Mouse (Mus musculus) midbrain, embryonic 11.5 days (tissue): ENCODE results near the gene Trim12a. TPM values are rescaled to one million over a fixed set of nuclear protein-coding genes. Genes with fewer than 3 reads are reported as not detected.
"Not testable (repeated sequence)": the region's sequence is repeated elsewhere in the genome, so short reads cannot be mapped to it uniquely, and the experiment has no call there.

ENCODE experiments used
- ATAC-seq: fragments of 200-750 bp; cut with Nextera tagmentation; 2 replicates; pipeline ENCODE4 v1.8.0; 2017; ENCODE audit warnings: moderate TSS enrichment, moderate library complexity; ENCODE audit not compliant: low FRiP score
- DNase-seq: peaks from one replicate; pipeline ENCODE4 v3.0.0; 2015; ENCODE audit warnings: low spot score; ENCODE audit errors: missing footprints
- H3K27ac ChIP-seq: fragments of 300-500 bp; sonication (generic); 2 replicates; pipeline ENCODE4 v1.5.1; 2014; ENCODE audit warnings: low read depth, low read length
- H3K27me3 ChIP-seq: fragments of 300-500 bp; sonication (generic); 2 replicates; pipeline ENCODE4 v1.6.1; 2014; ENCODE audit warnings: mild to moderate bottlenecking, low read length, moderate library complexity, mixed read lengths; ENCODE audit not compliant: control insufficient read depth, insufficient read depth
- H3K36me3 ChIP-seq: fragments of 300-500 bp; sonication (generic); 2 replicates; pipeline ENCODE4 v1.6.1; 2014; ENCODE audit warnings: mild to moderate bottlenecking, low read length, moderate library complexity, mixed read lengths; ENCODE audit not compliant: control insufficient read depth, insufficient read depth
- H3K4me1 ChIP-seq: fragments of 300-500 bp; sonication (generic); 2 replicates; pipeline ENCODE4 v1.6.1; 2014; ENCODE audit warnings: low read length; ENCODE audit not compliant: control insufficient read depth, insufficient read depth
- H3K4me2 ChIP-seq: fragments of 300-500 bp; sonication (generic); 2 replicates; pipeline ENCODE4 v1.6.1; 2014; ENCODE audit warnings: mild to moderate bottlenecking, moderate library complexity
- H3K4me3 ChIP-seq: fragments of 300-500 bp; sonication (generic); 2 replicates; pipeline ENCODE4 v1.5.1; 2014; ENCODE audit warnings: low read depth, low read length
- H3K9ac ChIP-seq: fragments of 300-500 bp; sonication (generic); 2 replicates; pipeline ENCODE4 v1.6.1; 2014; ENCODE audit warnings: low read length
- H3K9me3 ChIP-seq: fragments of 300-500 bp; sonication (generic); 2 replicates; pipeline ENCODE4 v1.6.1; 2016; ENCODE audit warnings: low read length; ENCODE audit not compliant: control insufficient read depth
- WGBS: fragments of 180-500 bp; shearing (Covaris S2); extraction: QIAGEN DNeasy Blood & Tissue Kit; methylation state at CpG from one replicate; pipeline ENCODE4 v1.1.7; 2014; 5-methylcytosine and 5-hydroxymethylcytosine counted together
- polyA plus RNA-seq: library from polyadenylated mRNA; unstranded; fragments of >200 nt; fragmentation: Nextera tagmentation; extraction: Ambion mirVana; gene quantifications from 2 replicates; pipeline ENCODE4 v1.2.1, GENCODE M21; 2014

Gene Trim12a
- polyA plus RNA-seq = 1.9 and 2.1 TPM in 2 replicates

GRCm38 (mm10) chr7:104315369-104316080 lies at the start of gene Trim12a:
Gene Trim12a, minus strand, starts transcription at chr7:104315466.
- H3K27ac ChIP-seq, H3K4me1 ChIP-seq, H3K36me3 ChIP-seq, H3K9me3 ChIP-seq, DNase-seq, H3K27me3 ChIP-seq: not testable (repeated sequence)
- peak within 1 kb of the TSS; percentile 9; the same call in 1 of the 2 replicates for H3K9ac ChIP-seq
- H3K4me3 ChIP-seq = peak within 1 kb of the TSS; percentile 5; the same call in 1 of the 2 replicates
- peak within 1 kb of the TSS; percentile 21 for H3K4me2 ChIP-seq
- 23% methylated on average over 4 of the region's 4 CpGs for WGBS
- ATAC-seq = peak; percentile 67

DNA sequence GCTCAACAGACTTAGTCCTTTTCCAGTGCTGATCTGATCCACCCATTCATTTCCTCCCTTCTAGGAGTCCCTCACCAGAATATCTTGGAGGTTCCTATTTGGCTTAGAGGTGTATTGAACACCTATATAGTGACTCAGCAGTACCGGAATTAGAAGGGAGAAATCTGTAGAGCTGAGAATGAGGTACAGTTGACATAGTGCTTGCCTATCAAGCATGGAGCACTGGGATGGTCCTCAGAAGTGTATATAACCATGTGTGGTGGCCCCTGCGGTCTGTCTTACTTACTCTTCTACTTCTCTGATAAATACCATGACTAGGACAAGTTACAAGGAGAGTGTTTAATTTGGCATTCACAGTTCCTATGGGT lies 38.3 kb upstream of the Trim12a start:
- ATAC-seq (peak; percentile 47), DNase-seq (peak; percentile 85)
- H3K36me3 ChIP-seq = no peaks in the 10 kb centered on the region
- 84% methylated on average over 2 of the region's 2 CpGs for WGBS
- no peaks in the 10 kb centered on the region for H3K4me1 ChIP-seq
- no peaks in the 10 kb centered on the region for H3K9me3 ChIP-seq
- H3K27ac ChIP-seq = no peak overlapping the region
- H3K9ac ChIP-seq = no peak overlapping the region
- no peak overlapping the region for H3K4me2 ChIP-seq
- no peak overlapping the region for H3K4me3 ChIP-seq
- no peaks in the 10 kb centered on the region for H3K27me3 ChIP-seq

DNA sequence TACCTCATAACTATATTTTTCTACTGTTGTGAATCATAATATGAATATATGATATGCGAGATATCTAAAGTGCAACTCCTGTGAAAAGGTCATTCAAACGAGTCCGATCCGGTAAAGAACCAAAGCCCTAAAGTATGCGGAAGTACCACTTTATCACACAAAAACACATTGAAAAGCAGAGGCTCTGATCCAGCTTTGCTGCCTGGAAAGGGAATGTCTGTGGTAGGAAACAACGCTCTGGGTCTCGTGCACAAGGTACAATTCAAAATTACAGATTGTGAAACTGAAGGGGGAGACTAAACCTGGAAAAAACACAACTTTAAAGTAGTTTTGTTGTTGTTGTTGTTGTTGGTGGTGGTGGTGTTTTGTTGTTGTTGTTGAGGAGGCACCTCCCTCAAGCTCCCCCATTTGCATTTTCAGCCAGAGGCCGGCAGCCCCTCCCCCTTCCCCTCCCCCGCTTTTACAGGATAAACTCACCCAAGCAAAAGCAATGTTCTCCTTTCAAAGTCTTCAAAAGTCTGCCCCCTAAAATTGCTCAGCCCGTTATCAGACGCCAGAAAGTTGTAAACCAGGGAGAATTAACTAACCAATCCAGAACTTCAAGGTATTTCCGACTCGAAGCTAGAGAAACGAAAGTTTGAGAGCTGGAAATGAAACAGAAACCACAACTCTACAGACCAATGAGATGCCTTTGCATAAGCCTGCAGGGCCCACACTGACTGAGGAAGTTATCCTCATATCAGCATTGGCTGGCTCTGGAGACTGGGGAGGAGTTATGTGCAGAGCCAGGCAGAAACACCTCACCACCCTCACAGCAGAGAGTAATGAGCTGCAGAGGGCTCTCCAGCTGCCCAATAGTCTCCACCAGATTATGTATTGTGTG lies 37.7 kb upstream of the Trim12a start, which contains the start of gene Trim12c:
Trim12c (minus strand) TSS at position 646 of the 883 bp plus-strand sequence.
- H3K27ac ChIP-seq = no peak within 1 kb of the TSS

DNA sequence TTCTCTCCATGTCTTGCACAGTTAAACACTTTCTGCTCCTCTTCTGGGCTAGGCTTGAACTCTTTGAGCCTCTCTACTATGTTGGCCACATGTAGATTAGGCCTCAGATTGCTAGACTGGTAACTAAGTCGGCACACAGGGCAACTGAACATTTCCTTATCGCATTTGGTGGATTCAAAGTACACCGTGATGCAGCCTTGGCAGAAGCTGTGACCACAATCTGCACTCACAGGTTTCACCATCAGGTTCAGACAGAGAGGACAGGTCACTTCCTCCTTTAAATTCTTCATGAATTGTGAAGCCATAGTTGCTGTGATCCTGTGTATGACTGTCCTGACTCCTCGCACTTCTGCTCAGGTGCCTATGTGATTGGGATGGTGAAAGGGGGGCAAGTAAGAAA lies 32.8 kb upstream of the Trim12a start:
- not testable (repeated sequence) for H3K4me1 ChIP-seq, H3K27me3 ChIP-seq, H3K4me3 ChIP-seq, H3K4me2 ChIP-seq, DNase-seq, H3K9ac ChIP-seq, ATAC-seq, H3K9me3 ChIP-seq, H3K36me3 ChIP-seq, H3K27ac ChIP-seq
- WGBS = 88% methylated on average over 4 of the region's 4 CpGs

More for the DNA sequence above, 37.7 kb upstream of the Trim12a start, which contains the start of gene Trim12c:
- no peaks in the 10 kb centered on the region for H3K36me3 ChIP-seq
- peak within 1 kb of the TSS; percentile 36; the same call in 1 of the 2 replicates for H3K9ac ChIP-seq
- peak within 1 kb of the TSS; percentile 39; the same call in 1 of the 2 replicates for H3K4me2 ChIP-seq
- no peaks in the 10 kb centered on the region for H3K4me1 ChIP-seq
- no peaks in the 10 kb centered on the region for H3K27me3 ChIP-seq
- WGBS = 9% methylated on average over 14 of the region's 14 CpGs
- peak; percentile 93 for ATAC-seq
- H3K9me3 ChIP-seq = no peaks in the 10 kb centered on the region
- H3K4me3 ChIP-seq = peak within 1 kb of the TSS; percentile 23
- DNase-seq = peak; percentile 87

DNA sequence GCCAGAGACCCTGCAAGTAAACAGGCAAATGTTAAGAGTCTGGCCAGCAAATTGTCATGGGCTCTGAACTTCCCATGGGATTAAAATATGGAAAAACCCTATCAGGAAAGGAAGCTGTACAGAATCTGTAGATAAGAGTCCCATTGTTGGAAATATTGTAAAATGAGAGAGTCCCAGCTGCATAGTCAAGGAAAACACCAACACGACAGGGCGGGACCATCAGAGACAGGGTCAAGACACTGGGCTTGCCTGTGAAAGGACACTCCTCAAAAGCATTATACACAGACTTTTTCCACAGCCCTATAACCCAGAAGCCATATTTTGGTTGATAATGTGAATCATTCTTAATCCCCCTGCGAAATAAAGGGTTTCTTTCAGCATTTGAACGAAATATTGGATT lies 25.5 kb upstream of the Trim12a start:
- not testable (repeated sequence) for H3K27ac ChIP-seq, H3K36me3 ChIP-seq, H3K4me2 ChIP-seq, H3K9me3 ChIP-seq, DNase-seq, H3K4me1 ChIP-seq, ATAC-seq, H3K9ac ChIP-seq, H3K27me3 ChIP-seq, H3K4me3 ChIP-seq
- WGBS = 86% methylated on average over 2 of the region's 4 CpGs

GRCm38 (mm10) chr7:104335547-104335946 lies 20.3 kb upstream of the Trim12a start:
- ATAC-seq, H3K4me2 ChIP-seq, H3K4me3 ChIP-seq, H3K4me1 ChIP-seq, H3K27ac ChIP-seq, DNase-seq, H3K9ac ChIP-seq, H3K27me3 ChIP-seq, H3K9me3 ChIP-seq, H3K36me3 ChIP-seq: not testable (repeated sequence)
- 88% methylated on average over 3 of the region's 3 CpGs for WGBS

DNA sequence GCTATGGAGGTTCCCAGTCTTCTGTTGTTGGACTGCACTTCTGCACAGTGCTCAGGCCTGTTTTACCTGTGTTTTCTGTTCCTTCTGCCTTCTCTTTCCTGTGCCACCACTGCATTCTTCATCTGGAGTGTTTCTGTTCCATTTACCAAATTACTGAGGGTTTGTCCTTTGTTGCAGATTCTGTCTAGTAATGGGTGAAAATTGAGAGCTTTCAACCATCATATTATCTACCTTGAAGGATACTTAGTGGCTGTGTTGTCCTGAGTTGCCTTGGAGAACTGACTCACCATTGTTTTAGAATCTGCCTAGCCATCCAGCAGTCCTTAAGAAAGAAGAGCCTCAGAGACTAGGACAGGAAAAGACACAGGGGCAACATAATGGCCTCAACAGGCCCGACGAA lies 13.9 kb upstream of the Trim12a start, which contains the start of gene Trim34b:
Trim34b (plus strand) TSS at position 301 of the 400 bp plus-strand sequence.
- H3K4me1 ChIP-seq, H3K27ac ChIP-seq, H3K9me3 ChIP-seq, DNase-seq, H3K9ac ChIP-seq, H3K4me3 ChIP-seq, H3K4me2 ChIP-seq, ATAC-seq, H3K27me3 ChIP-seq, H3K36me3 ChIP-seq: not testable (repeated sequence)
- WGBS = 91% methylated on average over 2 of the region's 2 CpGs

- ATAC-seq = no peak
- Histone ChIP-seq H3K9me3 (no peaks in the 10 kb centered on the region), H3K9ac (no peak overlapping the region), H3K4me1 (no peaks in the 10 kb centered on the region), H3K27ac (no peak overlapping the region), H3K4me3 (no peak overlapping the region), H3K4me2 (no peak overlapping the region), H3K36me3 (no peaks in the 10 kb centered on the region), H3K27me3 (no peaks in the 10 kb centered on the region)
- 89% methylated on average over 9 of the region's 9 CpGs for WGBS
- DNase-seq = no peak
Measured at GRCm38 (mm10) chr7:104322028-104322427, 6.8 kb upstream of the Trim12a start.
